Mouse (Mus musculus): Measurements from ENCODE around the gene Cyp27b1.
"Not testable (repeated sequence)": the region's sequence is repeated elsewhere in the genome, so short reads cannot be mapped to it uniquely, and the experiment has no call there.

Gene Cyp27b1

GRCm38 (mm10) chr10:127050119-127050474 lies 2.0 kb downstream of the Cyp27b1 start:
- DNase-seq = no peak

- peak in 1 of 2 experiments; percentile 48 for DNase-seq
Observed at GRCm38 (mm10) chr10:127054646-127055045, 6.6 kb downstream of the Cyp27b1 start.

GRCm38 (mm10) chr10:127055406-127055805 lies 7.4 kb downstream of the Cyp27b1 start:
- no peak for DNase-seq

DNA sequence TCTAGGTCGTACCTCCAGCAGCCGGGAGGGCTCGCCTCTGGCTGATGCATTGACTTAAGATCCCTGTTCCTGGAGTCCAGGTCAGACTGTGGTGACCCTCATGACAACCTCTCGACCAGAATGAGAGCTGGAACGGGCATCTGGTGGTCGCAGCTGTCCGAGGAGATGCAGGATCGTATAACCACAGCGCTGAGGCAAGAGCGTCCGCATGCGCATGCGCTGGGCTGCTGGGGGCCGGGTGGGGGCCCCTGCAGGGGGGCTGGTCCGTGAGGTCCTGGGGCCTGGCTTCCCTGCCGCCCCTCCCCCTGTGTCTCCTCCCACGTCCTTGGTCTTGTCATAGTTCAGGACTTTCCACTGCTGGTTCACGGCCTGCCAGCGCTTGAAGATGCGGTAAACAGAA lies 8.4 kb downstream of the Cyp27b1 start:
- DNase-seq = no peak

GRCm38 (mm10) chr10:127058161-127058560 lies 10.1 kb downstream of the Cyp27b1 start:
- peak; percentile 92 to 94 for DNase-seq

GRCm38 (mm10) chr10:127058708-127059107 lies 10.7 kb downstream of the Cyp27b1 start:
- peak in 1 of 2 experiments; percentile 45 for DNase-seq

- DNase-seq = peak; percentile 71 to 73
Observed at GRCm38 (mm10) chr10:127059174-127059967, 11.3 kb downstream of the Cyp27b1 start.

DNA sequence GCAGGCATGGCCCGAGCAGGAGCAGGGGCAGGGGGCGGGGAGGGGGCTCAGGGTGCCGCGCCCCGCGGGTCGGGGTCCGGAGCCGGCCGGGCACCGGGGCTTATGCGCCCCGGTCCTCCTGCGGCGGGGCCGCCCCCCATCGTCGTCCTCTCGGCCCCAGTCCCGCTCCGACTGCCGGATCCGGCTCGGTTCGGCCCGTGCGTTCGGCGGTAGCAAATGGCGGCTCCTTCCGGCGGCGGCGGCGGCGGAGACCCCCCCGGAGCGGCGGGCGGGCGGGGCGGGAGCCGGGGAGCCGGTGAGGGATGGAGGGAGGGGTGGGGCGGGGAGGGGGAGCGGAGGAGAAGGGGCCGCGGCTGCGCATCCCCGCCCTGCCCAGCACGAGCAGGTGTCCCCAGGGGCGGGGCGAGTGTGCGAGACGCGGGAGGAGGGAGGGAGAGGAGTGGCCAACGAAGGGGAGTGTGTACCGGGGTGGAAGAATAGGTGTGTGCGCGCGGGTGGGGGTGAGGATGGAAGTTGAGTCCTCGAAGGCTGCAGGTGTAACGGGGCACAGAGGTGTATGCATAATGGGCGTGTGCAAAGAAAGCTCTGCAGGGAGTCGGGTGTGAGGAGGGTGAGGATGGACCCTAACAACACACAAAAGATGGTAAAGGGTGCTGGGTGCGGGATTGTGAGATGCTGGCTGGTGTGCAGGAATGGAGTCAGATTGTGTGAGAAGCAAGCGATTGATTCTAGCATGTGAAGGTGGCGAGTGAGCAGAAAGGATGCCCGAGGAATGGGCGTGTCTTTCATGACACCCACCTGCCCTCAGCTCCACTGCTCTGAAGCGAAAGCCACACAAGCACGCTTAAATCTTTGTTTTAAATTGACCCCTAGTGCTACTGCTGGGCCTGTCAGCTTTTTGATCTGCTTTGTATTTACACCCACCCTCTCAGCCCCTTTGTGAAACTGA lies 12.2 kb downstream of the Cyp27b1 start, which contains the start of gene March9:
Gene March9, minus strand, starts transcription at position 217 of the 949 bp plus-strand sequence.
- DNase-seq = peak; percentile 91 to 94

DNA sequence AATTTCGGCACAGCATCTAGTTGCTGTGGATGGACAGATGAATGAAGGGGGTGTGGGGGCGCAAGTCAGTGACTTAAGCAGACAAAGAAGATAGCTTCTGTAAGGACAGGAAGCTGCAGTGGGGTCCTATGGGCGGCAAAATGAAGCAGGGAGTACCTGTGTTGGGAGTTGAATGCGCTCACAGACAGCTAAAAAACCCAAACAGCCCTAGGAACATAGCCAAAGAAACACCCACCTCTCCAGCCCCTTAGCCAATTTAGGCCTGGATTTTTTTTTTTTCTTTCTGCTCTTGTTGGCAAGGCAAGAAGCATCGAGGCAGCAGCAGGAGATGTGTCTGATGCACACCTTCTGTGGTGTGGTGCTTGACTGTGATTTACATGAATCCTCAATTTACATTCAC lies 13.0 kb downstream of the Cyp27b1 start:
- no peak for DNase-seq

DNA sequence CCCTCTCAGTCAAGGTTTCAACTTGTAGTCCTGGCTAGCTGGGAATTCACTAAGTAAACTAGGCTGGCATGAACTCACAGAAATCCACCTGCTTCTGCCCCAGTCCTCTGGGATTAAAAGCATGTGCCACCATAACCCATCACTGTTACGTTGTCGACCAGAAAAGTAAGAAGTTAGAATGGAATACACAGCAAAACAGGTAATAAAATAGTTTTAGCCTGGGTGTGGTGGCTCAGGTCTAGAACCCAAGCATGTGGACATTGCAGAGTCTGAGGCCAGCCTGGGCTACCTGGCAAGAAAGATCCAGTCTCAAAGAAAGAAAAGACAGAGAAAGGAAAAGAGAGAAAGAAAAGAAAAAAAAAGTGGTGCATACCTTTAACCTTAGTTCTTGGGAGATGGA lies 13.5 kb downstream of the Cyp27b1 start:
- no peak for DNase-seq

DNA sequence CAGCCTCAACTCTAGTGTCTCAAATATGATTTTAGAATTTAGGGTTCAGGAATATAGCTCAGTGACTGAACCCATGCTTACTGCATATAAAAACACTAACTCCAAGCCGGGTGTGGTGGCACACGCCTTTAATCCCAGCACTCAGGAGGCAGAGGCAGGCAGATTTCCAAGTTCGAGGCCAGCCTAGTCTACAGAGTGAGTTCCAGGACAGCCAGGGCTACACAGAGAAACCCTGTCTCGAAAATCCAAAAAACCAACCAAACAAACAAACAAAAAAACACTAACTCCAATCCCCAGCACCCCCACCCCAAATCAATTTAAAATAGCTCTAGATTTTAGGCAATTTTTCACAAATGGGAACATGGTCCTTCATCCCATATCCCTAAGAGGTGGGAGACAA lies 14.1 kb downstream of the Cyp27b1 start:
- not testable (repeated sequence) for DNase-seq

DNA sequence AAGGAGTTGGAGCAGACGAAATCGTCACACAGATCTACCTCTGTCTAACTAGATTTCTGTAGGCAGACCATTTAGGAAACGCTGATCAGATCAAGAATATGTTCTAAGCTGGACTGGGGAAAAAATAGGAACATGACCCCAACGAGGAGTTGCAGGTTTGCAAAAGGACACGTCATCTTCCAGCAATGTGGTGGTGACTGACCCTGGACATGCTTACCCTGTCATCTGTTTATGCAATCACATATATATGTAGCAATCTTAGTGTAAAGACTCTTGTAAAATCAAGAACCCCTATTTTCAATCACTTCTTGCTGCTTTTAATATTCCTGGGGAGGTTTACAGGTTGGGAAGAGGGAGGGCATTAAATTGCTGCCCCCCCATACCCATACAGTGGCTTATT lies 14.5 kb downstream of the Cyp27b1 start:
- DNase-seq = no peak

DNA sequence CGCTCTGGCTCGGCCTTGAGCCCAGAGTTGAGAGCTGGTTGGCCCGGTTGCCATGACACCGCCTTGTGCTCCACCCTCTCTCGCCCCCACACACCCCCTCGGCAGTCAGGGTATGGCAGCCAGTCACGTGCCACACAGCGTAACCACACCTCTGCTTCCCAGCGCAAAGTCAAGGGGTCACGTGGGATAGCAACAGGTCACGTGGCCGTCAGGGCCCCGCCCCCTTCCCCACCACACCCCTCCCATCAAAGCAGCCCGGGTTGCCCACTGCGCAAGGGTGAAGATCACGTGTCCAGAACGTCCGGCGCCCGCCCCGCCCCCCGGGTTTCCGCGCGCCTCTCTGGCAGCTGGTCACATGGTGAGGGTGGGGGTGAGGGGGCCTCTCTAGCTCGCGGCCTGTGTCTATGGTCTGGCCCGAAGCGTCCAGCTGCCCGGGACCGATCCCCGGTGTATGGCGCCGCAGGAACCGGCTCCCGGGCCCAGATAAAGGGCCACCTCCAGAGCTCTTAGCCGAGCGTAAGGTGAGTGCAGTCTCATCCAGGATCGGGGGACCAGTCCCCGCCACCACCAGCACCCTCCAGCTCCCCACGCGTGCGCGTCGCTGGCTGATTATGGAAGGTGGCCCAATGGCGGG lies 15.3 kb downstream of the Cyp27b1 start, which contains the start of gene Cdk4:
Gene Cdk4, plus strand, starts transcription at position 296 of the 634 bp plus-strand sequence.
- peak; percentile 100 for DNase-seq

DNA sequence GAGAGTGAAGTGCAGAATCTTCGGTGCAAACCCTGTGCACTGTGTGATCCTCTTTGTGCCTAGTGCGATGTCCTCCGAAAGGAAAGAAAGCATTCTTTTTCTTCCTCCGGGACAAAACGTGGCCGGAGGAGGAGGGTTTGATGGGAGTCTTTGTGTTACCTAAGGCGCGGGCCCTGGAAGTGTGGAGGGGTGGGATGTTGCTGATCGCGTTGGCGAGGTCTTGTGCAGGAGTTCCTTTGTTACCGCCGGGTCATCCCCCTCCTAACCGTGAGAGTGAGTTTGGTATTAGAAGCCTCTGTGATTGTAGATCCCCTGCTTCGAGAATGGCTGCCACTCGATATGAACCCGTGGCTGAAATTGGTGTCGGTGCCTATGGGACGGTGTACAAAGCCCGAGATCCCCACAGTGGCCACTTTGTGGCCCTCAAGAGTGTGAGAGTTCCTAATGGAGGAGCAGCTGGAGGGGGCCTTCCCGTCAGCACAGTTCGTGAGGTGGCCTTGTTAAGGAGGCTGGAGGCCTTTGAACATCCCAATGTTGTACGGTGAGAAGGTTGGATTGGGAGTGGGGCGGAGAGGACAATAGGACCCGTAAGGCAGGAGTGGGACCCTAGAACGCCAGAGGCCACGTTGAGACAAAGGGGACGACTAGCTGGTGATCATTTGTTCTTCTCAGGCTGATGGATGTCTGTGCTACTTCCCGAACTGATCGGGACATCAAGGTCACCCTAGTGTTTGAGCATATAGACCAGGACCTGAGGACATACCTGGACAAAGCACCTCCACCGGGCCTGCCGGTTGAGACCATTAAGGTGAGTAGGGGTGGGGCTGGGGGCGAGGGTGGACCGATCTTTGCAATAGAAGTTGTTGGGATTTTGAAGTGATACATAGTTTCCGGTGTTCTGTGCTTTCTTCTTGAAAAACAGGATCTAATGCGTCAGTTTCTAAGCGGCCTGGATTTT lies 16.1 kb downstream of the Cyp27b1 start:
- DNase-seq = peak in 1 of 2 experiments; percentile 41

- no peak for DNase-seq
Observed at GRCm38 (mm10) chr10:127065981-127066380, 17.9 kb downstream of the Cyp27b1 start.

DNA sequence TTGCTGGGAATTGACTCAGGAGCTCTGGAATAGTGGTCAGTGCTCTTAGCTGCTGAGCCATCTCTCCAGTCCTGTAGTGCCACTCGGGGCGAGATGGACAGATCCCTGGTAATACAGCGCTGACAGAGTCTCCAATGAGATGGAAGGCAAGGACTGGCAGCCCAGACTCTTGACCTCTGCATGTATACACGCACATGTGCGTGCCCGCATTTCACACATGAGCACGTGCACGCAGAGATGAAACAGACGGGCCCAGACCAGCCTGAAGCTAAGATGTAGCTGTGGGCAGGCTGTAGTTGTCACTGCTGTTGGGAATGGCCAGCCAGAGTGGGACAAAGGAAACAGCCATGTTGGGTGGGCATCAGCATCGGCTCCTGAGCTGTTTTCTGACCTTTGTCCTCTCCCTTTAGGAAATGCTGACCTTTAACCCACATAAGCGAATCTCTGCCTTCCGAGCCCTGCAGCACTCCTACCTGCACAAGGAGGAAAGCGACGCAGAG lies 18.5 kb downstream of the Cyp27b1 start:
- DNase-seq = no peak

GRCm38 (mm10) chr10:127068360-127069038 lies 20.4 kb downstream of the Cyp27b1 start:
- no peak for DNase-seq

DNA sequence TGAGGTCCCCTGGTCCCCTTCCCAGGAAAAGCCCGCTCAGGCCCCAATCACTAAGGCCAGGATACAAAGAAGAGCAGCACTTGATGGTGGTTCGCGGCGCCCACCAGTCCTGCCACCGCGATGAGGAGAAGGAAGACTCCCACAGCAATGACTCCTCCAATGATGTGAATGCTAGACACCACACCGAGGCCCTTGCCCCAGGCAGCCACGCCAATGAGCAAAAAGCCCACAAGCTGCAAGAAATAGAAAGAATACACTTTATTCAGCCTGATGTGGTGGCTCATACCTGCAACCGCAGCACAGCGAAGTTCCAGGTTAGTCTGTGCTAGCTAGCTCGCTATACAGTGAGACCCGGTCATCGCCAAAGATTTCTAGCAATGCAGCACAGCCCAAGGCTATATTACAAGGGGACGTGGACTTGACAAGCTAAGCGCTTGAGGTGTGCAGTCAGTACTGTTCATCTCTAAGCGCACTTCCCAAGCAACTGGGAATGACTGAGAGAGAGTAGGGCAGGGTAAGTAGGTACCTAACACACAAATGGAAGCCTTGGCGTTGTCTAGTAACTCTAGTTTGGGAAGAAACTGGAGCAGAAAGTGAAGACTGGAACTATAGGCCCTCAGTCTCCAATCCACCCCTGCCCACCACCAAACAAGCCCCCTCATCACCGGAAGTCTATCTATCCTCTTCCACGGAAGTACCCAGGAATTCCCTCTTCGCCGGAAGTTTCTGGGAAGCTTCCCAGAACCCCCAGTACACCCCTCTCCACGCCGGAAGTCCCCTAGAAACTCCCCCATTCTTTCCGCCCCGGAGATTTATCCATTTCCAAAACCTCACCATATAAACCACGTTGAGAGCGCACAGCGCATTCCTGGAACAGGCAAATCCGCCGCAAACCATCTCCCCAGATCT lies 21.5 kb downstream of the Cyp27b1 start:
- DNase-seq = peak; percentile 80 to 81

- peak; percentile 94 to 95 for DNase-seq
Observed at GRCm38 (mm10) chr10:127070190-127071121, 22.4 kb downstream of the Cyp27b1 start, which contains the start of gene Tspan31. Tspan31 (minus strand) TSS chr10:127070264.

All from cerebellum, postnatal 10 days (tissue).